Mouse (Mus musculus) brain, embryonic 14.5 days (tissue): ENCODE measurements at regions not wholly inside any gene's neighbourhood (a gene's known extent, or its start where the extent isn't known, plus 50 kb on each side); places are given as distances from the start of the nearest gene placed in this dataset.

ENCODE experiments used
- CTCF ChIP-seq: fragments of 200-500 bp; IDR thresholded peaks from 2 replicates; pipeline ENCODE4 v1.5.1; 2012; ENCODE audit warnings: inconsistent platforms, mild to moderate bottlenecking, moderate library complexity, borderline replicate concordance; ENCODE audit not compliant: insufficient read depth, insufficient read length; ENCODE audit errors: extremely low read depth
- POLR2A ChIP-seq: fragments of 200-500 bp; IDR thresholded peaks from 2 replicates; pipeline ENCODE4 v1.6.1; 2012; ENCODE audit warnings: mild to moderate bottlenecking, inconsistent platforms, borderline replicate concordance; ENCODE audit not compliant: poor library complexity, insufficient read depth, insufficient read length, severe bottlenecking; ENCODE audit errors: extremely low read depth

DNA sequence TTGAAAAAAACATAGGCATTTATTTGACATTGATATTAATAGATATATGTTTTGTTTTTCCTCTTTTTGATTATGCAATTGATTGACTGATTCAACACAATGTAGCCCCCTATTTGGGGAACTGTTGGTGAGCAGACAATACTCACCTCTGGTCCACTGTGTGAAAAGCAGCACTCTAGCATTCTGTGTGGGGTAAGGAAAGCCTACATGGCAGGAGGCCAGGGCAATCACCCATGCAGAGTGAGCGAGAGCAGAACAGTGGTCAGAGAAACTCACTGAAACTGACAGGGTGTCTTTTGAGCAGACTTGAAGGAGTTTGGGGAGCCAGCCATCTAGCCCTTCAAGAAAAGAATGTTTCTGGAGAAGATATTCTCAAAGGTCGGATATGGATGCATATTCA lies 73.2 kb upstream of the Azi2 start:
- TF ChIP-seq CTCF (no peak), POLR2A (no peak)
